Mouse (Mus musculus): ENCODE results near the gene Decr2.

- TF ChIP-seq EP300 (optimal IDR thresholded peaks at IDR 0.05) (no peak), CTCF (IDR thresholded peaks at IDR 0.05; ENCODE audit: low read depth) (no peak)
These were observed 8.3 kb upstream of the Decr2 start for GRCm38 (mm10) chr17:26098461-26098860.
